Mouse (Mus musculus): ENCODE measurements around the gene Tmem126b. TPM values are rescaled to one million over a fixed set of nuclear protein-coding genes. Genes with fewer than 3 reads are reported as not detected.

Tmem126b gene
- total RNA-seq, 2 experiments from 2014 or later = 12.6 to 13.7 TPM

DNA sequence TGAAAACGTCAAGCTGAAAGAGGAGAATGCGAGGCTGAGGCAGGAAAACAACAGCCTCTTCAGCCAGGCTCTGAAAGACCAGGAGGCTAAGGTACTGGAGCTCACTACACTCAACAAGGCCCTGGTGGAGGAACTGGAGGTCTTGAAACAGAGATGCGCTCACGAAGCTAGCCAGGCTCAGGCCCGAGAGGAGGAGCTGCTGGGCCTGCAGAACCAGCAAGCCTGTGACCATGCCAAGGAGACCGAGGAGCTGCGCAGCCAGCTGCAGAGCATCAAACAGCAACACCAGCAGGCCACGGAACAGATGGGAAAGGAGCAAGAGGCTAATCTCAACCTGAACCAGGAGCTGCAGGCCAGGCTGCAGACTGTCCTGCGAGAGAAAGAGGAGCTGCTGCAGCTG is 48.8 kb downstream of the Tmem126b start:
- DNase-seq = peak; percentile 8
- intact Hi-C loops (cut with DNase I; ENCODE audit: low total_unique reads) = no loop called here

DNA sequence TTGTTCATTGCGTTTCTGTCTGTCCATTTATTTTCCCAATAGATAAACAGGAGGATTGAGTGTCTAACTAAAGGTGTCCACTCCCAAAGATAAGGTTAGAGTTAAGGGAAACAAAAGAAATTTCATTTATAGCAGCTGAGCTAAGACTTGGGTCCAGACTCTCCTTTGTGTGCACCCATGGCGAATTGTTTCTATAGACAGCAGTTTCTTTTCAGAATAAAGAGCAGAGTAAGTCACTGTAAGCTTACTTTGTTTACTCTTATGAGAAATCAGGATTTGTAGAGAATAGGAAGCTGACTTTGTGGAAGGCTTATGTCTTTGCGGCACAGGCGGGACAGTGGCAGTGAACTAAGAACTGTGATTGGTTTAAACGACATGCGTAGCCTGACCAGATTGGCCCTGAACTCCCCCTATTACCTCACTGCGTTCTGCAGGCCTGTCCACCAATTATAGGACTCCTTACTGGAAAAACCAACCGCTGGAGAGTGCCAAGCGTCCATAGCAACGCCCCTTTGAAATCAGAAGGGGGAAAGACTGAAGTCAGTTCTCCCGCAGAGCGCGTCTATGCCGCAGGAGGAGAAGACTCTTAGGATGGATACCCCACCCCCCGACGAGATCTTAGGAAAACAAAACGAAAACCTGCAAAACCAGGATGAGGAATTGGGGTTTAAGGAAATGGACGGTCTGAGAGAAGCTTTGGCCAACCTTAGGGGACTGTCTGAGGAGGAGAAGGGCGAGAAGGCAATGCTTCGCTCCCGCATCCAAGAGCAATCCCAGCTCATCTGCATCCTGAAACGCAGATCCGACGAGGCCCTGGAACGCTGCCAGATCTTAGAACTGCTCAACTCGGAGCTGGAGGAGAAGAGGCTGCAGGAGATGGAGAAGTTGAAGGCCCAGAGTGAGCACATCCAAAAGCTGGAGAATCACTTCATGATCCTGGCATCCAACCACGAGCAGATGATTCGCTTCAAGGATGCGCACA is 49.5 kb downstream of the Tmem126b start, which contains the start of gene Ccdc89:
Ccdc89 (plus strand) TSS at position 558 of the 982 bp plus-strand sequence.
- intact Hi-C loops (cut with DNase I; ENCODE audit: low total_unique reads) = no loop called here
- peak; percentile 81 for DNase-seq

Other genes starting within 250 kb of the Tmem126b start
- gene Ccdc83, start 210.2 kb downstream of the Tmem126b start, total RNA-seq (2021) = under 1 TPM; 0.16 to 0.33 TPM
- gene Sytl2, start 173.7 kb downstream of the Tmem126b start, total RNA-seq (2021) = 10 to 100 TPM; 22.3 to 32.1 TPM
- under 1 TPM in 1 of 2 experiments, not detected in 1; 0.13 TPM for gene Ccdc89, start 49.4 kb downstream of the Tmem126b start, total RNA-seq (2021)
- 10 to 100 TPM; 15.1 to 15.7 TPM for gene Crebzf, start 33.3 kb downstream of the Tmem126b start, total RNA-seq (2021)
- gene Tmem126a, start 18.8 kb downstream of the Tmem126b start, total RNA-seq (2021) = 10 to 100 TPM; 79.6 to 81.3 TPM
- gene Dlg2, start 671 bp upstream of the Tmem126b start, total RNA-seq (2021) = under 1 TPM; 0.51 to 0.69 TPM

All from gastrocnemius, postnatal 14 days (tissue).